Mouse (Mus musculus) ES-Bruce4 (cell line): ENCODE measurements around the gene Lifr.

ENCODE experiments used
- CTCF ChIP-seq: IDR thresholded peaks from one replicate; pipeline ENCODE4 v1.8.1; 2011; ENCODE audit warnings: low read depth, low read length
- EP300 ChIP-seq: IDR thresholded peaks from 2 replicates; pipeline ENCODE4 v1.6.1; 2011; ENCODE audit warnings: low read depth, low read length; ENCODE audit not compliant: insufficient read depth
- POLR2A ChIP-seq: IDR thresholded peaks from one replicate; pipeline ENCODE4 v1.8.1; 2011; ENCODE audit warnings: low read length; ENCODE audit not compliant: insufficient read depth

DNA sequence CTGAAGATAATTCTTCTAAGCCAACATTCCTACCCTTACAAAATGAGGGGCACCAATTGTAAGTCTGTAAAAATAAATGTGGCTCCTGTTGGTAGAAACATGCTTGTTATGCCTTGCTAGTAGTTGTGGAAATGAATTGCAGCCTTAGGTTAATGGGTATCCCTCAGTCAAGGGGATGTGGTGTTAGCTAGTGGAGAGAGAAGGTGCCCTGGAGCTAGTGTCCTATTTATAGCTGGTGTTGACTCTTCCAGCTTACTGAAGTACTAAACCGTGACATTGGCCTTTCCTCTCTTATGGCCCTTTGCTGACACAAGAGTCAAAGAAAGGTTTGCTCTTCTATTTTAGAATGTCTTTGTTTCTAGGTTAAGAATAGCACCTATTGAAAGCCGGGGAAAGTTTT is 29.9 kb upstream of the Lifr start:
- TF ChIP-seq CTCF (no peak), POLR2A (no peak), EP300 (no peak)
